Comparison of ENCODE assay signal across 17 mouse cellular contexts in the genomic region with DNA sequence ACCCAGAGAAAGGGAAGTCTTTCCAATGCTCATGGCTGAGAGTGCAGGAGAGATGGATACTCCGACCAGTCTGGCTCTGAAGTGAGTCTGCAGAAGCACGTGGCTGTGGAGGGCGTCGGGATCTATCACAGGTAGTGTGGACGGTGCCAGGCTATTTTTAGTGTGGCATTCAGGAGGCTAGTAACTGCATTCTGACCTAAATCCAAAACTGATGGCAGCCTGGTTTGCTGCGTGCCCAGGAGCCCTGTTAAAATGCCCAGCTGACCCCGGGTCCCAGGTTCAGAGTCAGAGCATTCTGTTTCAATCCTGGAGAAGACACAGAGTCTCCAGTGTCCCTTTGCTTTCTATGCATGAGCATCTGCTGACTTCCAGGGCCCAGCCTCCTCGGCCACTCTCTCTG. TPM values are rescaled to one million over a fixed set of nuclear protein-coding genes. Genes with fewer than 3 reads are reported as not detected.
DNase-seq lines count a peak whose midpoint lies in the region; ATAC-seq and TF ChIP-seq lines count a peak whose summit lies in the region.
"Had no signal": no experiment of that assay in that cellular context is flagged by ENCODE, and none has a peak within 500 bp of the region (broad histone marks: within the 10 kb centered on the region; RNA-seq: fewer than 3 reads in every experiment).

No protein-coding gene starts in this region.

- no peaks in the 10 kb centered on the region for H3K79me2 ChIP-seq in heart, adult 2 months (replicated peaks; ENCODE audit: control insufficient read depth, insufficient read depth, low read length)

- no peak overlapping the region for H3K27ac ChIP-seq in heart, adult 2 months
- H3K27ac ChIP-seq in heart, embryonic 11.5 days (ENCODE audit: low read depth, low read length), result no peak overlapping the region
- no peak overlapping the region for H3K27ac ChIP-seq in heart, postnatal 0 days (ENCODE audit: low read depth)
- H3K27ac ChIP-seq: forebrain, embryonic 15.5 days; hindbrain, embryonic 13.5 days; liver, embryonic 13.5 days; midbrain, embryonic 15.5 days had no signal

- no peaks in the 10 kb centered on the region for H3K36me3 ChIP-seq in heart, adult 2 months (ENCODE audit: control insufficient read depth, insufficient read depth, low read length)
- peaks cover 2% of the 10 kb centered on the region; the same call in 1 of the 2 replicates for H3K36me3 ChIP-seq in heart, embryonic 11.5 days (ENCODE audit: control insufficient read depth, insufficient read depth, low read length)
- H3K36me3 ChIP-seq in heart, postnatal 0 days (replicated peaks; ENCODE audit: control insufficient read depth, insufficient read depth, low read length), result no peaks in the 10 kb centered on the region
- H3K36me3 ChIP-seq: liver, embryonic 13.5 days; midbrain, embryonic 15.5 days had no signal

- WGBS in heart, adult 2 months, result 52% methylated on average over 8 of the region's 8 CpGs
- WGBS in heart, embryonic 11.5 days (ENCODE audit: insufficient replicate concordance), result 54% methylated on average over 8 of the region's 8 CpGs
- 43% methylated on average over 8 of the region's 8 CpGs for WGBS in heart, postnatal 0 days

- 0 out of 2 replicates have a peak, but pooled peaks have one; percentile 3 for TF ChIP-seq EP300 in heart, adult 2 months (IDR thresholded peaks at IDR 0.05; ENCODE audit: insufficient read depth, low read depth, low read length)
- TF ChIP-seq EP300 in heart, postnatal 0 days (IDR thresholded peaks at IDR 0.05; ENCODE audit: low read depth), result no peak

- H3K4me1 ChIP-seq in heart, adult 2 months (ENCODE audit: control insufficient read depth, insufficient read depth, low read length), result peaks cover 4% of the 10 kb centered on the region
- H3K4me1 ChIP-seq in heart, embryonic 11.5 days (ENCODE audit: control insufficient read depth, insufficient read depth, low read length), result peaks cover 12% of the 10 kb centered on the region
- H3K4me1 ChIP-seq in heart, postnatal 0 days (ENCODE audit: control insufficient read depth, insufficient read depth), result peaks cover 7% of the 10 kb centered on the region

- no peaks in the 10 kb centered on the region for H3K9me3 ChIP-seq in heart, embryonic 11.5 days (replicated peaks; ENCODE audit: control insufficient read depth, low read length)
- no peaks in the 10 kb centered on the region for H3K9me3 ChIP-seq in heart, postnatal 0 days (replicated peaks; ENCODE audit: control insufficient read depth, low read length)
- H3K9me3 ChIP-seq: forebrain, embryonic 15.5 days; hindbrain, embryonic 13.5 days; liver, embryonic 13.5 days; midbrain, embryonic 15.5 days had no signal

- TF ChIP-seq CTCF in heart, adult 2 months (IDR thresholded peaks at IDR 0.05), result no peak
- TF ChIP-seq CTCF in heart, postnatal 0 days (IDR thresholded peaks at IDR 0.05; ENCODE audit: low read depth), result no peak

- no peak for ATAC-seq in heart, embryonic 11.5 days (replicated peaks; ENCODE audit: insufficient number of reproducible peaks, low FRiP score, low TSS enrichment)
- peak; percentile 41; the same call in 1 of the 2 replicates for ATAC-seq in heart, postnatal 0 days (ENCODE audit: insufficient read depth, low read depth)
- ATAC-seq: forebrain, embryonic 15.5 days; intestine, embryonic 16.5 days; midbrain, embryonic 15.5 days had no signal

- no peak overlapping the region for H3K4me3 ChIP-seq in heart, adult 2 months
- no peak overlapping the region for H3K4me3 ChIP-seq in heart, embryonic 11.5 days (ENCODE audit: low read depth, low read length)
- no peak overlapping the region for H3K4me3 ChIP-seq in heart, postnatal 0 days (ENCODE audit: low read depth, low read length)
- H3K4me3 ChIP-seq: forebrain, embryonic 15.5 days; hindbrain, embryonic 13.5 days; liver, embryonic 13.5 days; midbrain, embryonic 15.5 days had no signal

- no peak for TF ChIP-seq POLR2A in heart, adult 2 months (IDR thresholded peaks at IDR 0.05; ENCODE audit: insufficient read depth, low read depth, low read length)

- H3K4me2 ChIP-seq in heart, embryonic 11.5 days, result no peak overlapping the region
- H3K4me2 ChIP-seq in heart, postnatal 0 days (ENCODE audit: low read depth, low read length), result no peak overlapping the region
- H3K4me2 ChIP-seq: forebrain, embryonic 15.5 days; hindbrain, embryonic 13.5 days; liver, embryonic 13.5 days; midbrain, embryonic 15.5 days had no signal

- no peaks in the 10 kb centered on the region for H3K27me3 ChIP-seq in heart, adult 2 months (ENCODE audit: control insufficient read depth, insufficient read depth, low read length)
- no peaks in the 10 kb centered on the region for H3K27me3 ChIP-seq in heart, embryonic 11.5 days (ENCODE audit: control insufficient read depth, insufficient read depth, low read length)
- no peaks in the 10 kb centered on the region for H3K27me3 ChIP-seq in heart, postnatal 0 days (ENCODE audit: control insufficient read depth, insufficient read depth, low read length)
- H3K27me3 ChIP-seq: forebrain, embryonic 15.5 days; liver, embryonic 13.5 days; midbrain, embryonic 15.5 days had no signal

- H3K9ac ChIP-seq in heart, adult 2 months (ENCODE audit: low read depth, low read length), result no peak overlapping the region
- H3K9ac ChIP-seq in heart, embryonic 11.5 days (ENCODE audit: low read depth, low read length), result no peak overlapping the region
- no peak overlapping the region; the same call in 1 of the 2 replicates for H3K9ac ChIP-seq in heart, postnatal 0 days (replicated peaks; ENCODE audit: low read depth, low read length)
- H3K9ac ChIP-seq: forebrain, embryonic 15.5 days; hindbrain, embryonic 13.5 days; liver, embryonic 13.5 days; midbrain, embryonic 15.5 days had no signal

- intact Hi-C loops in heart, adult 2 months (cut with DNase I), result no loop called here
- intact Hi-C loops in gastrocnemius, postnatal 14 days (cut with DNase I; ENCODE audit: low total_unique reads), result loop anchor here (10.0 kb wide), 1 partner anchor 182 kb away; no protein-coding TSS in a partner anchor

- peak; percentile 57 to 67 for DNase-seq in cerebellum, postnatal 10 days
- DNase-seq in cerebellum, adult 8-10 months, result no peak
- DNase-seq in heart, adult 2 months, result peak in 1 of 2 experiments; percentile 55
- DNase-seq in gastrocnemius, postnatal 14 days, result peak; percentile 14
- DNase-seq in heart, postnatal 0 days (ENCODE audit: low spot score), result no peak
- no peak for DNase-seq in spleen, adult 12 weeks (ENCODE audit: low spot score)
- no peak for DNase-seq in embryo, embryonic 10 days (ENCODE audit: low spot score)
- DNase-seq: adrenal gland, postnatal 36 days; layer of hippocampus, adult 9-11 months; liver, embryonic 13.5 days; thymus, postnatal 25 days had no signal

RNA-seq across cellular contexts. Expression of a gene that starts 23.8 kb away (rescaled TPM):
- total RNA-seq in heart, adult 2 months (2021), result under 1 TPM; 0.10 to 0.20 TPM
- polyA plus RNA-seq in heart, adult 2 months (2012; rRNA removed), result 0.09 and 0.35 TPM in 2 replicates
- 0.26 and 0.27 TPM in 2 replicates for polyA plus RNA-seq in heart, embryonic 11.5 days (2014; fragmentation: Nextera tagmentation; extraction: Ambion mirVana)
- under 1 TPM; 0.07 to 0.29 TPM for total RNA-seq in gastrocnemius, postnatal 14 days (2021)
- total RNA-seq in heart, postnatal 0 days (2014; rRNA removed; ENCODE audit: low replicate concordance), result 0.15 TPM in 1 of 2 replicates, not detected in the other
- polyA plus RNA-seq in heart, postnatal 0 days (2015; fragmentation: Nextera tagmentation; extraction: Ambion mirVana), result 0.04 and 0.11 TPM in 2 replicates
- total RNA-seq: megakaryocyte progenitor cell, adult 5-6 weeks had no signal

RNA-seq across cellular contexts. Expression of a gene that starts 50.6 kb away (rescaled TPM):
- 100 to 1,000 TPM; 505 to 604 TPM for total RNA-seq in heart, adult 2 months (2021)
- 348 and 422 TPM in 2 replicates for polyA plus RNA-seq in heart, adult 2 months (2012; rRNA removed)
- 855 and 888 TPM in 2 replicates for polyA plus RNA-seq in heart, embryonic 11.5 days (2014; fragmentation: Nextera tagmentation; extraction: Ambion mirVana)
- total RNA-seq in gastrocnemius, postnatal 14 days (2021), result 100 to 1,000 TPM; 628 to 686 TPM
- 604 and 622 TPM in 2 replicates for total RNA-seq in heart, postnatal 0 days (2014; rRNA removed; ENCODE audit: low replicate concordance)
- 588 TPM in 2 replicates for polyA plus RNA-seq in heart, postnatal 0 days (2015; fragmentation: Nextera tagmentation; extraction: Ambion mirVana)

RNA-seq across cellular contexts. Expression of a gene that starts 54.3 kb away (rescaled TPM):
- 1 to 10 TPM; 5.9 to 6.1 TPM for total RNA-seq in heart, adult 2 months (2021)
- 10.0 and 10.5 TPM in 2 replicates for polyA plus RNA-seq in heart, adult 2 months (2012; rRNA removed)
- polyA plus RNA-seq in heart, embryonic 11.5 days (2014; fragmentation: Nextera tagmentation; extraction: Ambion mirVana), result 5.0 and 6.1 TPM in 2 replicates
- 100 to 1,000 TPM; 281 to 311 TPM for total RNA-seq in gastrocnemius, postnatal 14 days (2021)
- total RNA-seq in heart, postnatal 0 days (2014; rRNA removed; ENCODE audit: low replicate concordance), result 5.5 and 6.2 TPM in 2 replicates
- polyA plus RNA-seq in heart, postnatal 0 days (2015; fragmentation: Nextera tagmentation; extraction: Ambion mirVana), result 4.8 and 5.2 TPM in 2 replicates

Comparison
In these comparisons a context has a peak if more than half of its experiments do, and no peak if none do; other contexts are left out.
1. DNase-seq: peak in cerebellum, postnatal 10 days (2 of 2) and gastrocnemius, postnatal 14 days (single experiment); none in cerebellum, adult 8-10 months (single experiment), heart, postnatal 0 days (single experiment), spleen, adult 12 weeks (single experiment) and embryo, embryonic 10 days (single experiment).
2. RNA of a gene that starts 54.3 kb away (total RNA-seq): 281 to 311 TPM in gastrocnemius, postnatal 14 days; 5.9 to 6.1 TPM in heart, adult 2 months and 5.5 to 6.2 TPM in heart, postnatal 0 days; every median in the first group is over 10 times any median in the second.